22 mouse cellular contexts compared by ENCODE assay signal in the genomic region with DNA sequence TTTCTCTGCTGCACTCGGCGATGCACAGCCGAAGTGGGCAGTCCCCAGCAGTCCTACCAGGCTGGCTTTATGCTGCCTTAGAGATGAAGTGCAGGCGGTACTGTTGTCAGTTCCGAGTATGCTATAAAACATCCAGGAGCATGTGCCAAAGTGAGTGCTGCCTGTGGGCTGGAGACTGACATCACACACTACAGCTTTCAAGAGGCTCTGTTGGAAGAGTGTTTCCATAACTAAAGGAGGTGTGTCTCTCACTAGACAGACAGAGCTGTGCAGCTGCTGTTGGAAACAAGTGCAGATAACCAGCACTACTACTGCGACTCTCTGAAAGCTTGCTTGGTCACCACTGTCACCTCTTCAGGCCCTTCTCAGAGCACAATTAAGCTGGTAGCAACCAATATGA. TPM values are rescaled to one million over a fixed set of nuclear protein-coding genes. Genes with fewer than 3 reads are reported as not detected.
A peak's percentile ranks its signal among the peaks of the same experiment; 100 is the strongest.
DNase-seq lines count a peak whose midpoint lies in the region; ATAC-seq and TF ChIP-seq lines count a peak whose summit lies in the region.
"Had no signal": no experiment of that assay in that cellular context is flagged by ENCODE, and none has a peak within 500 bp of the region (broad histone marks: within the 10 kb centered on the region; RNA-seq: fewer than 3 reads in every experiment).

No protein-coding gene starts in this region.

- intact Hi-C loops in heart, adult 2 months (cut with DNase I) = no loop called here

- peak overlapping the region; percentile 51; the same call in 1 of the 2 replicates for H3K27ac ChIP-seq in heart, embryonic 13.5 days (replicated peaks)
- H3K27ac ChIP-seq in heart, adult 2 months = no peak overlapping the region
- H3K27ac ChIP-seq in liver, embryonic 11.5 days (ENCODE audit: low read depth, low read length) = no peak overlapping the region
- no peak overlapping the region for H3K27ac ChIP-seq in liver, embryonic 12.5 days
- H3K27ac ChIP-seq: forebrain, embryonic 13.5 days; hindbrain, embryonic 15.5 days; kidney, postnatal 0 days; limb, embryonic 15.5 days; midbrain, embryonic 12.5 days; stomach, embryonic 15.5 days had no signal

- WGBS in heart, embryonic 13.5 days = 56% methylated on average over 6 of the region's 6 CpGs
- WGBS in heart, adult 2 months = 79% methylated on average over 6 of the region's 6 CpGs
- 92% methylated on average over 6 of the region's 6 CpGs for WGBS in liver, embryonic 11.5 days
- 89% methylated on average over 6 of the region's 6 CpGs for WGBS in liver, embryonic 12.5 days (ENCODE audit: insufficient replicate concordance)

- no peaks in the 10 kb centered on the region for H3K27me3 ChIP-seq in heart, embryonic 13.5 days (replicated peaks)
- no peaks in the 10 kb centered on the region for H3K27me3 ChIP-seq in heart, adult 2 months (ENCODE audit: control insufficient read depth, insufficient read depth, low read length)
- no peaks in the 10 kb centered on the region for H3K27me3 ChIP-seq in liver, embryonic 11.5 days (replicated peaks; ENCODE audit: control insufficient read depth, insufficient read depth, low read length)
- H3K27me3 ChIP-seq in liver, embryonic 12.5 days (replicated peaks) = no peaks in the 10 kb centered on the region
- H3K27me3 ChIP-seq: forebrain, embryonic 13.5 days; hindbrain, embryonic 15.5 days; limb, embryonic 15.5 days; midbrain, embryonic 12.5 days; stomach, embryonic 15.5 days had no signal

- TF ChIP-seq POLR2A in heart, adult 2 months (IDR thresholded peaks at IDR 0.05; ENCODE audit: insufficient read depth, low read depth, low read length) = no peak

- H3K36me3 ChIP-seq in heart, embryonic 13.5 days = peaks cover 90% of the 10 kb centered on the region
- no peaks in the 10 kb centered on the region for H3K36me3 ChIP-seq in heart, adult 2 months (ENCODE audit: control insufficient read depth, insufficient read depth, low read length)
- peaks cover 26% of the 10 kb centered on the region for H3K36me3 ChIP-seq in liver, embryonic 11.5 days (ENCODE audit: control insufficient read depth, insufficient read depth, low read length)
- H3K36me3 ChIP-seq in liver, embryonic 12.5 days = peaks cover 88% of the 10 kb centered on the region

- no peaks in the 10 kb centered on the region for H3K79me2 ChIP-seq in heart, adult 2 months (replicated peaks; ENCODE audit: control insufficient read depth, insufficient read depth, low read length)

- H3K4me2 ChIP-seq in heart, embryonic 13.5 days = no peak overlapping the region
- no peak overlapping the region for H3K4me2 ChIP-seq in liver, embryonic 11.5 days
- H3K4me2 ChIP-seq in liver, embryonic 12.5 days = no peak overlapping the region
- H3K4me2 ChIP-seq: forebrain, embryonic 13.5 days; hindbrain, embryonic 15.5 days; limb, embryonic 15.5 days; midbrain, embryonic 12.5 days; stomach, embryonic 15.5 days had no signal

- H3K4me1 ChIP-seq in heart, embryonic 13.5 days = peaks cover 17% of the 10 kb centered on the region
- H3K4me1 ChIP-seq in heart, adult 2 months (ENCODE audit: control insufficient read depth, insufficient read depth, low read length) = no peaks in the 10 kb centered on the region
- no peaks in the 10 kb centered on the region for H3K4me1 ChIP-seq in liver, embryonic 11.5 days (replicated peaks; ENCODE audit: control insufficient read depth, insufficient read depth, low read length)
- no peaks in the 10 kb centered on the region for H3K4me1 ChIP-seq in liver, embryonic 12.5 days
- H3K4me1 ChIP-seq: forebrain, embryonic 13.5 days; hindbrain, embryonic 15.5 days; limb, embryonic 15.5 days; midbrain, embryonic 12.5 days; stomach, embryonic 15.5 days had no signal

- H3K4me3 ChIP-seq in heart, embryonic 13.5 days = no peak overlapping the region
- H3K4me3 ChIP-seq in heart, adult 2 months = no peak overlapping the region
- no peak overlapping the region for H3K4me3 ChIP-seq in liver, embryonic 11.5 days (ENCODE audit: low read depth, low read length)
- H3K4me3 ChIP-seq in liver, embryonic 12.5 days = no peak overlapping the region
- H3K4me3 ChIP-seq: forebrain, embryonic 13.5 days; hindbrain, embryonic 15.5 days; limb, embryonic 15.5 days; midbrain, embryonic 12.5 days; stomach, embryonic 15.5 days had no signal

- TF ChIP-seq EP300 in heart, adult 2 months (IDR thresholded peaks at IDR 0.05; ENCODE audit: insufficient read depth, low read depth, low read length) = no peak

- H3K9ac ChIP-seq in heart, embryonic 13.5 days = no peak overlapping the region
- H3K9ac ChIP-seq in heart, adult 2 months (ENCODE audit: low read depth, low read length) = no peak overlapping the region
- H3K9ac ChIP-seq in liver, embryonic 11.5 days (ENCODE audit: low read depth, low read length) = no peak overlapping the region
- no peak overlapping the region for H3K9ac ChIP-seq in liver, embryonic 12.5 days
- H3K9ac ChIP-seq: forebrain, embryonic 13.5 days; hindbrain, embryonic 15.5 days; limb, embryonic 15.5 days; midbrain, embryonic 12.5 days; stomach, embryonic 15.5 days had no signal

- TF ChIP-seq CTCF in heart, adult 2 months (IDR thresholded peaks at IDR 0.05) = no peak

- peak; percentile 95 for ATAC-seq in frontal cortex, adult (ENCODE audit: low TSS enrichment)
- ATAC-seq in heart, embryonic 13.5 days (ENCODE audit: extremely low read depth, insufficient number of reproducible peaks, low FRiP score, low TSS enrichment) = peak; percentile 45; the same call in 1 of the 2 replicates
- ATAC-seq in liver, embryonic 11.5 days (replicated peaks; ENCODE audit: low FRiP score) = no peak
- no peak for ATAC-seq in liver, embryonic 12.5 days
- ATAC-seq: activated CD4-positive, CD25-positive, alpha-beta regulatory T cell, adult 4 months; forebrain, embryonic 13.5 days had no signal

- H3K9me3 ChIP-seq in heart, embryonic 13.5 days = no peaks in the 10 kb centered on the region
- no peaks in the 10 kb centered on the region for H3K9me3 ChIP-seq in liver, embryonic 11.5 days (ENCODE audit: control insufficient read depth, low read length)
- no peaks in the 10 kb centered on the region for H3K9me3 ChIP-seq in liver, embryonic 12.5 days (replicated peaks)
- H3K9me3 ChIP-seq: forebrain, embryonic 13.5 days; hindbrain, embryonic 15.5 days; limb, embryonic 15.5 days; midbrain, embryonic 12.5 days; stomach, embryonic 15.5 days had no signal

- no peak for DNase-seq in frontal cortex, postnatal 14 days (ENCODE audit: low spot score in 2 of 2)
- no peak for DNase-seq in heart, adult 2 months
- DNase-seq in liver, embryonic 11.5 days (ENCODE audit: low spot score) = peak; percentile 19
- DNase-seq in right cerebral cortex, adult 18-20 months = peak; percentile 21
- no peak for DNase-seq in right cerebral cortex, postnatal 14 days
- DNase-seq: adrenal gland, postnatal 14 days; cerebellum, adult 8-10 months; gastrocnemius, postnatal 36 days; kidney, adult 2 months; left cerebral cortex, postnatal 4 days; thymus, adult 18-20 months; thymus, postnatal 36 days had no signal

RNA-seq across cellular contexts. Expression of a gene that starts 39.8 kb away (rescaled TPM):
- polyA plus RNA-seq in heart, embryonic 13.5 days (2015; fragmentation: Nextera tagmentation; extraction: Ambion mirVana) = 24.8 and 25.8 TPM in 2 replicates
- 10 to 100 TPM; 19.9 to 20.7 TPM for total RNA-seq in heart, adult 2 months (2021)
- polyA plus RNA-seq in heart, adult 2 months (2012; rRNA removed) = 13.0 and 17.3 TPM in 2 replicates
- 30.1 and 30.4 TPM in 2 replicates for polyA plus RNA-seq in liver, embryonic 11.5 days (2014; fragmentation: Nextera tagmentation; extraction: Ambion mirVana)
- 18.8 and 19.5 TPM in 2 replicates for polyA plus RNA-seq in liver, embryonic 12.5 days (2016; fragmentation: Nextera tagmentation; extraction: Ambion mirVana)

Comparison
In these comparisons a context has a peak if more than half of its experiments do, and no peak if none do; other contexts are left out.
1. DNase-seq: peak in liver, embryonic 11.5 days (single experiment) and right cerebral cortex, adult 18-20 months (single experiment); none in frontal cortex, postnatal 14 days (0 of 2), heart, adult 2 months (0 of 2) and right cerebral cortex, postnatal 14 days (single experiment).
2. ATAC-seq: peak in frontal cortex, adult (single experiment) and heart, embryonic 13.5 days (single experiment); none in liver, embryonic 11.5 days (single experiment) and liver, embryonic 12.5 days (single experiment).